Mouse (Mus musculus): ENCODE results near the gene Frmd4b. TPM values are rescaled to one million over a fixed set of nuclear protein-coding genes. Genes with fewer than 3 reads are reported as not detected.
A peak's percentile ranks its signal among the peaks of the same experiment; 100 is the strongest.

Frmd4b gene
- total RNA-seq, 1 experiment from 2014 or later, result 8.4 TPM

DNA sequence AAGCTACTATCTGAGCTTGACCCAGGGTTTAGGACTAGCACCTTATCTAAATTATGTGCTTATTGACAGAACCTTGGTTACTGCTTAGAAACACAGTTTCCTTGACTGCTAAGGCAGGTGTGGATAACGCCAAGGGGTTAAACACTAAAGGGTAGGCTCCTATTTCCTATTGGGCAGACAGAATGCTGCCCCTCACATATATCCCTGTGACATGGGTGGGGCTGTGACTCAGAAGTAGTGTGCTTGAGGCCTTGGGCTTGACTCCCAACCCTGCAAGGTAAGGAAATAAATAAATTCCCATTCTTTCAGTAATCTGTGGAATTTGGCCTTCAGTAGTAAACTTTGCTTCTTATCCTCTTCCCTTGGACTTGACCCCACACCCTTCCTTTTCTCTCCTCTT, 275.7 kb downstream of the Frmd4b start:
- no peak for ATAC-seq (replicated peaks; ENCODE audit: low read depth, poor library complexity, severe bottlenecking)

DNA sequence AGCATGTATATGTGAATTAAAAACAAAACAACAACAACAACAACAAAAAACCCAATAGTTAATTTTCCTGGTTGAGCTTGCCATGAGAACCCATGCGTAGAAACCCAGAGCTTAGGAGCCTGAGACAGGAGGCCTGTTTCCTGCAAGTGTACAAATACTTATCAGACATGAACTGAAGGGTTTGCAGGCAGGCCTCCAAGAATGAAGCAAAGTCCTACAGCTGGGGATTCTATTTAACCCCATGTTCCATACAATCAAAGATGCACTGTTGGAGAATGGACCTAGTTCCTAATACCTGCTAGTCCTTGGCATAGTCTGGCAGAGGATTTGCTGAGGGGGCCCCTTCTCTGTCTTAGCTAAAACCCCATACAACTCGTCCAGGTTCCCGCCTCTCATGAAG, 276.2 kb downstream of the Frmd4b start:
- ATAC-seq (replicated peaks; ENCODE audit: low read depth, poor library complexity, severe bottlenecking), result no peak

DNA sequence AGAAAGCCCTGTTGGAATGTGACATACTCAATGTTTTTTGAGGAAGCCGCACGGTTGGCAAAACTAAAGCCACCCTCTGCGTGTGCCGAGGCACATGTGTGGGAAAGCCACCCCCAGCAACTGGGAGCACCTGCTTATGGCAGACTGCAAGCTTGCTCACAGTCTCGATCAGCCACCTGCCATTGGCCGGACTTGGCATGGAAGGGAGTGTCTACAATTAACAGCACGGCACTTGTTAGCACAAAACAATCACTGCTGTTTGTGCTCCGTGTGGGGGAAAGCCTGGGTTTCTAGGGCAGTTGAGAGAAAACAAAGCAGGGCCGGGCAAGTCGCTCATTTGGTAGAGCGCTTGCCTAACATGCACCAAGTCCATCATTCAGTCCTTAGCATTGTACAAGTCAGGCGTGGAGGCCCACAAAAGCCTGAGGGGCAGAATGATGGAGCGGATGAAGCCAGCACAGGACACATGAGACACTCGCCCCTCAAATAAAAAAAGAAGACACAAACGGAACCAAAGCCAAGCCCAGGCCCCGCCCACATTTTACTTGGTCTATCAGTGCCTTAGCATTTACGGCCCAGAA, 277.0 kb downstream of the Frmd4b start:
- no peak for ATAC-seq (replicated peaks; ENCODE audit: low read depth, poor library complexity, severe bottlenecking)

- no peak for ATAC-seq (replicated peaks; ENCODE audit: low read depth, poor library complexity, severe bottlenecking)
Measured at GRCm38 (mm10) chr6:97339271-97339681, 278.1 kb downstream of the Frmd4b start.

GRCm38 (mm10) chr6:97338843-97339242, 278.5 kb downstream of the Frmd4b start:
- ATAC-seq (replicated peaks; ENCODE audit: low read depth, poor library complexity, severe bottlenecking), result no peak

DNA sequence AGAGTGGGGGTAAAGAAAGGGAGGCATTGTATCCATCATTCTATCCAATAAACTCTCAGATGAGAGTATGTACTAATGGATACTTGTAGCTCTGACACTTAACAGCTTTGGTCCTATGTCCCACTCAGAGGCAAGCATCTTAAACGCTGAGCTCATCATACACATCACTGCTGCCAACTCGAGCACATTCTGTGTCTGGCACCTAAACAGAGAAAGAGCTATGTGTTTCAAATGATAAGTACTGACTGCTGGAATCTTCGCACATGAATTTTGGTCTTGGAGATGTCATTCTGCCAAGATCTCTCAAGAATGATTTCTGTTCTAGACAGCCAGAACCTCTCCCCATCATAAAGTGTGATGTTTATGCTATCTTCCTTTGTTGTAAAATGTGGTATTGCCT, 284.0 kb downstream of the Frmd4b start:
- ATAC-seq (replicated peaks; ENCODE audit: low read depth, poor library complexity, severe bottlenecking), result no peak

DNA sequence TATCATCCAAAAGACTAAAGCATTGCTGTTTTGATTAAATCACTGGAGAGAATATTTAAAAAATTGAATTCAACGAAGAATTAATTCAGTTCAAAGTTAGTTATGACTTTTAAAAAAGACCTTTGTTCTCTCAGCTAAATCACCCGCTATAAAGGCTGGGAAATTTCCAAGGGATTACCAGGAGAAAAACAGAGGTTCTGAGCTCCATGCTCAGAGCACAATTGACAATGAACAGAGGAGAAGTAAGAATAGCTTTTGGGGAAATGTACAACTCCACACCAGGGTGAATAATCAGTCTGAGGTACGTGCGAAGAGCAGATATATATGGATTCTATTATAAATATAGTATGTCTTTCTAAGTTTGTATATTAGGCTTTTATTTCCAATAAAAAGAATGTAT, 293.4 kb downstream of the Frmd4b start:
- ATAC-seq (replicated peaks; ENCODE audit: low read depth, poor library complexity, severe bottlenecking), result no peak

GRCm38 (mm10) chr6:97322126-97322525, 295.2 kb downstream of the Frmd4b start:
- ATAC-seq (replicated peaks; ENCODE audit: low read depth, poor library complexity, severe bottlenecking), result 0 out of 2 replicates have a peak, but pooled peaks have one; percentile 34

DNA sequence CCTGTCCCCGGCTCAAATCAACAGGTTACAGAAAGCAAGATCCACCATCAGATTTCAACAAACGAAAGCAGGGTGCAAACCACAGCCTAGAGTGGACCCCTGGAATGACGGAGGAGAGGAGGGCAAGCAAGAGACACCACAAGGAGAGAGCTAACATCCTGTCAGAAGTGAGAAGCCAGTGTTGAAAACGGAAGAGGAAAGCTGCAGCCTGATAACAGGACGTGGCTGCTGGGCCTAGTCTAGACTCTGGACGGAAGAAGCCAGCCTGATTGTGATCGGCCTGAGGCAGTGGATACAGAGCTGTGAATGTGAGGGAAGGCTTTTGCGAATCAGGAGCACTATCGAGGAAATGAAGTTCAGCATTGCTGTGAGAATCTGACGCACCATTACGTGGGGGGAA, 296.2 kb downstream of the Frmd4b start:
- peak; percentile 86 for ATAC-seq (replicated peaks; ENCODE audit: low read depth, poor library complexity, severe bottlenecking)

- ATAC-seq (replicated peaks; ENCODE audit: low read depth, poor library complexity, severe bottlenecking), result no peak
Measured at GRCm38 (mm10) chr6:97319081-97319480, 298.3 kb downstream of the Frmd4b start.

- ATAC-seq (replicated peaks; ENCODE audit: low read depth, poor library complexity, severe bottlenecking), result no peak
Measured at GRCm38 (mm10) chr6:97317956-97318355, 299.4 kb downstream of the Frmd4b start.

DNA sequence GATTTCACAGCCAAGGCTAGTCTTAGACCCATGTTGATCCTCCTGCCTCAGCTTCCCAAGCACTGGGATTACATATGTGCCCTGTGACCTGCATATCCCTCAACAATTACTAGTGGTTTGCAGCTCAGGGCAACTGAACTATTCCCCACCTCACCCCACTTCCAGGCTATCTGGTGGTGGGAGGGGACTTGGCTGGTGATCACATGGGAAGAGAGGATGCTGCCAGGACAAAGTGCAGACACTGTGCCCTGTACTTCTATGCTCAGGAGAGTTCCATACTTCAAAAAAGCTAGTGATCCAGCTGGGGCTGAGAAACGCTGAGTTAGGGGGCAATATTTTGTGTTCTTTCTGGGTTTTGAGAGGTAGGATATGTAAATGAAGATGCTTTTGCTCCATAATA, 300.6 kb downstream of the Frmd4b start:
- ATAC-seq (replicated peaks; ENCODE audit: low read depth, poor library complexity, severe bottlenecking), result no peak

- ATAC-seq (replicated peaks; ENCODE audit: low read depth, poor library complexity, severe bottlenecking), result no peak
Measured at GRCm38 (mm10) chr6:97315311-97315710, 302.0 kb downstream of the Frmd4b start.

- no peak for ATAC-seq (replicated peaks; ENCODE audit: low read depth, poor library complexity, severe bottlenecking)
Measured at GRCm38 (mm10) chr6:97312545-97312939, 304.8 kb downstream of the Frmd4b start.

DNA sequence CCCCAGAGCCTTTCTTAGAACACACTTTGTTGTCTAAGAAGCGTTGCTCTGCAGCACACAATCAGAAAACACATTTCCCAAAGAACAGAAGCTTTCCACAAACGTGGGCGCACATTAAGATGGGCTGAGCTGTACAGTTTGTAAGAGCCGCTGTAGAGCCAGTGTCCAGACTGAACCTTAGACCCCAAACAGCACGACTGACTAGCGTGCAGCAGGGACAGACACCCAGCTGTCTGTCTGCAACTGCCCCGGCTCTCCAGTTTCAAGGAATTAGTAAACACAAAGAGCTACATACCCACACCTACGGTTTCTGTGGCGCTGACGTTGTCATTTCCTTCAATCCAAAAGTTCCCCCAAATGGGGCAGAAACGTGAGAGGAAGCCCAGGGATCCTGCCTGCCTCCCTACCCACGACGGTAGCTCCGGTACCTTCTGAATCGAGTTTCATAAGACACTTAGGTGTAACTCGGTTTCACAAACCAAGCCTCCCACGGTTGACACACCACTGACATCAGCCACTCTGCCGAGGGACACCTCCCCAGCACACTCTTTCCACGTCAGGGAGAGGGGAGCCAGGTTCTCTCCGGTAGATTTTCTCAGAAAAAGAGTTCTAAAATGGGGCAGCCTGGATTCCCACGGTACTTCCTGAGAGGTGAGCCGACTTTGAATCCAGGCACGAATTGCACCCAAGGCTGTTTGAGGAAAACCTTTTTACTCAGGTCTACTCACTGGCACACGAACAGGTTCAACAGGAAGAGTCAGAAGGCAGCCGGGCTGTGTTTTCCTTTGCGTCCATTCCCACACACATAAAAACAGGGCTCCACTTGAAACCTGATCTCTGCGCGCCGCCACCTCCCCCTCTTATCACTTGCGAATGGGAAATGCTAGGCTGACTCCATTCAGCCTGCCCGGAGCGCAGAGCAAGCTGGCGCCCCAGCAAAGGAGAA, 305.5 kb downstream of the Frmd4b start:
- peak; percentile 69 for ATAC-seq (replicated peaks; ENCODE audit: low read depth, poor library complexity, severe bottlenecking)

- ATAC-seq (replicated peaks; ENCODE audit: low read depth, poor library complexity, severe bottlenecking), result peak; percentile 40
Measured at GRCm38 (mm10) chr6:97310901-97311331, 306.4 kb downstream of the Frmd4b start.

- no peak for ATAC-seq (replicated peaks; ENCODE audit: low read depth, poor library complexity, severe bottlenecking)
Measured at GRCm38 (mm10) chr6:97309161-97309560, 308.2 kb downstream of the Frmd4b start.

DNA sequence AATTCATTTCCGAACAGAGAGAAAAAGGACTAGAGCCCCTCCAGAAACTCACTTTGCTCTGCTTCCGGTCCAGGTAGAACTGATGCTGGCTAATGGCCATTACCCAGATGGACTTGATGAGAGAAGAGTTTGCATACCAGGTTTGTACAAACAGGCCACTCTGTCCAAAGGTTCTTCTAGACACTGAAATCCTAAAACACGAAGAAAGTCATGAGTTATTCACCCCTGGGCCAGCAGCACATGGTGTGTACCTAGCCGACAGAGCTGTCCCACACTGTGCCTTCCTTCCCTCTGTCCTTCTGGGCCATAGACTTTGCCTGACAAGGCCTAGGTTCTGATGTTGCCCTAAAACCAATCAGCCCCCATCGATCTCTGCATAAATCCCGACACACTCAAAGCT, 308.8 kb downstream of the Frmd4b start:
- no peak for ATAC-seq (replicated peaks; ENCODE audit: low read depth, poor library complexity, severe bottlenecking)

DNA sequence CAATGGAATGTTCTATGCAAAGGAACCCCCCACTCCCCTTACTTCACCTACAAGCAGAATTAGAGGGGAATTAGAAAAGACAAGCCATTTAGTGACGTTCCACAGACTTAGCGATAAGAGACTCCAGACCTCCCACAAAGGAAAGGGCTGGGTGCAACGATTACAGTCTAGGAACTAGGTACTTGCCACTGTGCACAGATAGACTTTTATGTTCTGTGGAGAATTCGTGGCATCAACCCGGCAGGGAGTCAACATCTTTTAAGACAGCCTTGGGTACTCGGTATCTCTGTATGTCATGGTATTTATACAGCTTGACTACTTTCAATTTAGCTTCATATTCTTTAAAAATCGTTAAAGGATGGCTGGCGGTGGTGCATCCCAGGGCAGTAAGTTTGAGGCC, 310.1 kb downstream of the Frmd4b start:
- ATAC-seq (replicated peaks; ENCODE audit: low read depth, poor library complexity, severe bottlenecking), result no peak

DNA sequence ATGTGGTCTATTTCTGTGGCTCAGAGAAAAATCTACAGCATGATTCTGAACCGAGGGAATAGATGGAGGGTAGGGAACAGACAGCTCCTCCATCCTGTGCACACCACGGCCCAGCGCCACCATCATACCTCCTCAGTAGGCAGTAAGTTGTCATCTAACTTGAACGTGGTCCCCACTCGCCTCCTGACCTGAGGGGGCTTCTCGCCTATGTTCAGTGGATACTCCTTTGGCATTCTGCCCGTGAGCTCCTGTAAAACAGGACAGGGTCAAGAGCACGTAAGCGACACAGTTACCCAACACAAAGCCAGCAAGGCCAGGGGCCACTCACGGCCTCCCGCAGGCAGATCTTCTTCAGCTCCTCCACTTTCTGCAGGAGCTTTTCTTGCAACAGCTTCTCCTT, 311.0 kb downstream of the Frmd4b start:
- ATAC-seq (replicated peaks; ENCODE audit: low read depth, poor library complexity, severe bottlenecking), result no peak

DNA sequence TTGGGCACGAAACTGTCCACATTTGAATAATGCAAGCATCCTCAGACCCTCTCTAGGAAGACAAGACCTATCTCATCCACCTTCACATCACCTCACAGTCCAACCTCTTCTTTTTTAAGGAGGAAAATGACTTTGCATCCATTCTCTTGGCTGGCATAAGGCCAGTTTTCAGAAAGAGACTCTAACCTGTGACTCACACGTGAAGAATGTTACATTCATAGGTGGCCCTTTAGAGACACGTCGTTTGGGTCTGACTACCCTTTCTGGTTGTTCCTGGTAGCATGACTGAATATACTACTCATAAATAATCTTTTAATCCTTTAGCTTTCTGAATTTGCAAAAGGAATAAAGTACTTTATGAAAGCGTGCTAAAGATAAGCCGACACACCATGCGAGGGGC, 311.9 kb downstream of the Frmd4b start:
- ATAC-seq (replicated peaks; ENCODE audit: low read depth, poor library complexity, severe bottlenecking), result no peak
